Mouse (Mus musculus) testis, postnatal 10 days (tissue): ENCODE results near the gene Jakmip3.

Experiments used
- DNase-seq: peaks from one replicate; pipeline ENCODE4 v3.0.0; 2021; ENCODE audit warnings: low spot score

Jakmip3 gene

GRCm38 (mm10) chr7:138947741-138948140 lies 7.2 kb downstream of the Jakmip3 start:
- no peak for DNase-seq

- DNase-seq, result no peak
These were observed 7.8 kb downstream of the Jakmip3 start for GRCm38 (mm10) chr7:138948309-138948708.

GRCm38 (mm10) chr7:138955787-138956186 lies 15.3 kb downstream of the Jakmip3 start:
- DNase-seq, result no peak

GRCm38 (mm10) chr7:138957106-138957505 lies 16.6 kb downstream of the Jakmip3 start:
- DNase-seq, result no peak

- DNase-seq, result no peak
These were observed 19.2 kb downstream of the Jakmip3 start for GRCm38 (mm10) chr7:138959747-138960146.

- no peak for DNase-seq
These were observed 23.2 kb downstream of the Jakmip3 start for GRCm38 (mm10) chr7:138963756-138964155.

- DNase-seq, result no peak
These were observed 27.6 kb downstream of the Jakmip3 start for GRCm38 (mm10) chr7:138968010-138968620.

GRCm38 (mm10) chr7:138977510-138977909 lies 37.0 kb downstream of the Jakmip3 start:
- no peak for DNase-seq

- no peak for DNase-seq
These were observed 44.0 kb downstream of the Jakmip3 start for GRCm38 (mm10) chr7:138984576-138984975.

GRCm38 (mm10) chr7:138989156-138989555 lies 48.6 kb downstream of the Jakmip3 start:
- DNase-seq, result no peak

- DNase-seq, result no peak
These were observed 62.2 kb downstream of the Jakmip3 start for GRCm38 (mm10) chr7:139002692-139003091.

- no peak for DNase-seq
These were observed 62.7 kb downstream of the Jakmip3 start for GRCm38 (mm10) chr7:139003250-139003649.

GRCm38 (mm10) chr7:139009786-139010502 lies 69.4 kb downstream of the Jakmip3 start:
- DNase-seq, result no peak

GRCm38 (mm10) chr7:139011027-139011426 lies 70.5 kb downstream of the Jakmip3 start:
- peak; percentile 81 for DNase-seq

- DNase-seq, result no peak
These were observed 71.1 kb downstream of the Jakmip3 start for GRCm38 (mm10) chr7:139011586-139011985.

- no peak for DNase-seq
These were observed 72.3 kb downstream of the Jakmip3 start for GRCm38 (mm10) chr7:139012767-139013369.

GRCm38 (mm10) chr7:139015143-139015542 lies 74.6 kb downstream of the Jakmip3 start:
- DNase-seq, result no peak

- DNase-seq, result no peak
These were observed 75.8 kb downstream of the Jakmip3 start for GRCm38 (mm10) chr7:139016288-139016687.

GRCm38 (mm10) chr7:139017249-139017903 lies 76.8 kb downstream of the Jakmip3 start:
- DNase-seq, result no peak

- peak; percentile 86 for DNase-seq
These were observed 80.4 kb downstream of the Jakmip3 start for GRCm38 (mm10) chr7:139020884-139021283.

- DNase-seq, result peak; percentile 74
These were observed 80.8 kb downstream of the Jakmip3 start for GRCm38 (mm10) chr7:139021326-139021725.

- no peak for DNase-seq
These were observed 86.6 kb downstream of the Jakmip3 start for GRCm38 (mm10) chr7:139027136-139027535.

- DNase-seq, result no peak
These were observed 90.7 kb downstream of the Jakmip3 start for GRCm38 (mm10) chr7:139031215-139031614.
